Mouse (Mus musculus) hindbrain, embryonic 14.5 days (tissue): ENCODE results near the gene Fastkd1. TPM values are rescaled to one million over a fixed set of nuclear protein-coding genes. Genes with fewer than 3 reads are reported as not detected.
"Not testable (repeated sequence)": the region's sequence is repeated elsewhere in the genome, so short reads cannot be mapped to it uniquely, and the experiment has no call there.

Experiments used
- ATAC-seq: fragments of 200-750 bp; cut with Nextera tagmentation; 2 replicates; pipeline ENCODE4 v1.8.0; 2017; ENCODE audit warnings: moderate number of reproducible peaks, mild to moderate bottlenecking, moderate TSS enrichment, moderate library complexity; ENCODE audit not compliant: low FRiP score
- DNase-seq: peaks from one replicate; pipeline ENCODE4 v3.0.0-alpha.2; 2015; ENCODE audit warnings: low spot score
- H3K27ac ChIP-seq: fragments of 300-500 bp; sonication (generic); 2 replicates; pipeline ENCODE4 v1.5.1; 2014; ENCODE audit warnings: mild to moderate bottlenecking, moderate library complexity
- H3K27me3 ChIP-seq: fragments of 300-500 bp; sonication (generic); 2 replicates; pipeline ENCODE4 v1.6.1; 2014; ENCODE audit warnings: mild to moderate bottlenecking, low read length, mixed read lengths; ENCODE audit not compliant: control insufficient read depth, insufficient read depth
- H3K36me3 ChIP-seq: fragments of 300-500 bp; sonication (generic); replicated peaks from 2 replicates; pipeline ENCODE4 v1.6.1; 2014; ENCODE audit not compliant: control insufficient read depth, insufficient read depth
- H3K4me1 ChIP-seq: fragments of 300-500 bp; sonication (generic); replicated peaks from 2 replicates; pipeline ENCODE4 v1.6.1; 2014; ENCODE audit warnings: antibody characterized with exemption, low read length, mixed read lengths; ENCODE audit not compliant: control insufficient read depth, insufficient read depth
- H3K4me2 ChIP-seq: fragments of 300-500 bp; sonication (generic); replicated peaks from 2 replicates; pipeline ENCODE4 v1.6.1; 2014; ENCODE audit warnings: mild to moderate bottlenecking, moderate library complexity
- H3K4me3 ChIP-seq: fragments of 300-500 bp; sonication (generic); replicated peaks from 2 replicates; pipeline ENCODE4 v1.5.1; 2014; ENCODE audit warnings: mild to moderate bottlenecking, low read length
- H3K9ac ChIP-seq: fragments of 300-500 bp; sonication (generic); 2 replicates; pipeline ENCODE4 v1.6.1; 2014
- H3K9me3 ChIP-seq: fragments of 300-500 bp; sonication (generic); 2 replicates; pipeline ENCODE4 v1.6.1; 2016; ENCODE audit warnings: low read length; ENCODE audit not compliant: control insufficient read depth
- WGBS: fragments of 180-500 bp; shearing (Covaris S2); extraction: QIAGEN DNeasy Blood & Tissue Kit; methylation state at CpG from one replicate; pipeline ENCODE4 v1.1.7; 2014; 5-methylcytosine and 5-hydroxymethylcytosine counted together
- polyA plus RNA-seq: library from polyadenylated mRNA; unstranded; fragments of >200 nt; fragmentation: Nextera tagmentation; extraction: Ambion mirVana; gene quantifications from 2 replicates; pipeline ENCODE4 v1.2.1, GENCODE M21; 2014

Fastkd1 gene
- polyA plus RNA-seq, 1 experiment from 2014 or later: 18.8 TPM

DNA sequence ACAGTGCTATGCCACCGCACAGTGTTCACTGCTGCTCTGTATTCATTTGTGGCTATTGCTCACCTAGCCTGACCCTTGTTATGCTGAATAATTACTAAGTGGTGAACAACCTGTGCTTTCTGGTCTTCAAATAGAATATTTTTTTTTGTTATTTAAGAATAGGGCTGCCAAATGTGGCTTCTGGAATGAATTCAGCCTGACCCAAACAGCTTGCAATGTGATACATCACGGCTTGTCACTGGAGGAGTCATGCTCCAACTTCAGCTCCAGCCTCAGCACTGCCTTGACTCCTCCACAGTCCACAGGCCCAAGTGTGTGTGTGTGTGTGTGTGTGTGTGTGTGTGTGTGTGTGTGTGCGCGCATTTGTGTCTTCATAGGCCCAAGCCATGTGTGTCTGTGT is 54.0 kb downstream of the Fastkd1 start:
- ATAC-seq: no peak
- no peaks in the 10 kb centered on the region for H3K4me1 ChIP-seq
- no peak for DNase-seq
- H3K4me2 ChIP-seq: no peak overlapping the region
- 93% methylated on average over 4 of the region's 4 CpGs for WGBS
- H3K9me3 ChIP-seq: no peaks in the 10 kb centered on the region
- no peak overlapping the region for H3K9ac ChIP-seq
- no peak overlapping the region for H3K4me3 ChIP-seq
- H3K36me3 ChIP-seq: peaks cover 84% of the 10 kb centered on the region
- no peak overlapping the region for H3K27ac ChIP-seq
- no peaks in the 10 kb centered on the region for H3K27me3 ChIP-seq

DNA sequence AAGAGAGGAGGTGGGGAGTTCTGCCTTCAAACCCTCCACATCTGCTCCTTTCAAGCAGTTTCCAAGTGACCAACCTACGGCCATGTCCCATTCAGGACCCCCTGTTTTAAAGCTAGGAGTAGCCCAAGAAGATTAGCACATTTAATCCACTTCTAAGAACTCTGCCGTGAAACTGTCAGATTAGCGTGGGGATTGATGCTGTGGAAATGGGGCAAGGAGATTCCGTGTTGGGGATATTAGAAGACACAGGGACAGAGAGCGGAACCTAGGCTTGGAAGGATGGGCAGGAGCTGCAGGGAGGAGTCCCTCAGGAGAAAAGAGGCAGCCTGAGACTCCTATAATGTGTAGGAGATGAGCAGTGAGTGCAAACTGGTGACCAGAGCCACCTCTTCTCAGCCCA is 63.6 kb downstream of the Fastkd1 start:
- Histone ChIP-seq H3K4me2 (no peak overlapping the region), H3K27ac (no peak overlapping the region), H3K36me3 (peaks cover 26% of the 10 kb centered on the region), H3K4me1 (peaks cover 7% of the 10 kb centered on the region; the same call in 1 of the 2 replicates), H3K4me3 (no peak overlapping the region), H3K27me3 (no peaks in the 10 kb centered on the region), H3K9ac (no peak overlapping the region), H3K9me3 (no peaks in the 10 kb centered on the region)
- DNase-seq (no peak), ATAC-seq (no peak)
- 88% methylated on average over 5 of the region's 5 CpGs for whole genome bisulfite sequencing

DNA sequence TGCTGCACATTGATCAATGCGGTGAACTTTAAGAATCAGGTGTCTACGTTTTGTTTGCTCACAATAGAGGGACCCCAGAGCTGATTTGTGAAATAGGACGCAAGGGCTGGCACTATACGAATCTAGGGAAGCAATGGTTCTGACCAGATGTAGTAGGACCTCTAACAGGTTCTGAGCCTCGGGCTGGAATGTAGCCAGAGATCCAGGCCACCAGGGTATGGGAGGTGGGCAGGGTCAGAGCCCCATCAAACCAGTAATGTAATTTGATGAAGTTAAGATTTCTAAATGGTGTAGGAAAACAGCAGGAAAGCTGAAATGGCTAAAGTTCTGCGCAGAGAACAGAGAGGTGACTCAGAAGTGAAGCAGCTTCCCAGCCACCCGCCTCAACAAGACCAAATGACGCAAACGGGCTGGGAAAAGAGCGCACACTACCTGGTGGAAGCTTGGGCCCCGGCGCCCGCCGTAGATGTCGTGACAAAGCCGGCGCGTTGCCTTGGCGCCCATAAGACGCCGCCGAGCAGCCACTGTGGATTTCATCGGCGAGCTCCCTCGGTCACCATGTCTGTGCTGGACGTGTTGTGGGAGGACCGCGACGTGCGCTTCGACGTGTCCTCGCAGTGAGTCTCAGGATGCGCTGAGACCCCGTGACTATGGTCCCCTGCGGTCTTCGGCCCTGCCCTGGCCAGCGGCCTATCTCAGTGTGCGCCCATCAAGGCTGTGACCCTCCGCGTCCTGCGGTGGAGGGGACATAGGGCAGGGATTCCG is 66.4 kb downstream of the Fastkd1 start, which contains the start of gene Bbs5:
Bbs5 (plus strand) TSS at position 446 of the 765 bp plus-strand sequence.
- WGBS: 3% methylated on average over 43 of the region's 43 CpGs
- Histone ChIP-seq H3K27me3 (no peaks in the 10 kb centered on the region), H3K4me3 (peak within 1 kb of the TSS; percentile 66), H3K9ac (peak within 1 kb of the TSS; percentile 75), H3K27ac (no peak within 1 kb of the TSS), H3K4me1 (peaks cover 7% of the 10 kb centered on the region; the same call in 1 of the 2 replicates), H3K36me3 (0 out of 2 replicates have a peak, but pooled peaks cover under 1% of the 10 kb centered on the region), H3K9me3 (no peaks in the 10 kb centered on the region), H3K4me2 (peak within 1 kb of the TSS; percentile 71)
- ATAC-seq (peak; percentile 96), DNase-seq (peak; percentile 87)

DNA sequence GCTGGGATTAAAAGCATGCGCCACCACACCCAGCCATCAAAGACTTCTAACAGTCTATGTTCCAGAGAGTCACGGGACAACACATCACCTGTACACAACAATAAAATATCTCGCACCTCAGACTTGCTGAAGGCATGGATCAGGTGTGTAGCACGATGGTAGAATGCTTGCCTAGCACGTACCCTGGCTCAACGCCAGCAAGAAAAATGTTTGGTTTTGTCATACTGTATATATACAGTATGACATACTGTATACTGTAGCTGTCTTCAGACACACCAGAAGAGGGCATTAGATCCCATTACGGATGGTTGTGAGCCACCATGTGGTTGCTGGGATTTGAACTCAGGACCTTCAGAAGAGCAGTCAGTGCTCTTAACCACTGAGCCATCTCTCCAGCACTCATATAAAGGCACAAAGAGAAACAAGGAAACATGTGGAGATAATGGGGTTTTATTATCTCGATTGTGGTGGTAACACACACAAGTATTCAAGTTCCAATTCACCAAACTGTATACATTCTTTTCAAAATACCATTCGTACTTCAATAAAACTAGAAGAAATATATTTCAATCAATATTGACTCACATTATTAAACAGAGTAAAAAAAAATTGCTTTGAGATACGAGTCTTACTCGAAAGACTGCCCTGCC is 68.2 kb downstream of the Fastkd1 start:
- 93% methylated on average over 11 of the region's 11 CpGs for WGBS
- Histone ChIP-seq H3K36me3 (no peaks in the 10 kb centered on the region), H3K4me3 (no peak overlapping the region)

DNA sequence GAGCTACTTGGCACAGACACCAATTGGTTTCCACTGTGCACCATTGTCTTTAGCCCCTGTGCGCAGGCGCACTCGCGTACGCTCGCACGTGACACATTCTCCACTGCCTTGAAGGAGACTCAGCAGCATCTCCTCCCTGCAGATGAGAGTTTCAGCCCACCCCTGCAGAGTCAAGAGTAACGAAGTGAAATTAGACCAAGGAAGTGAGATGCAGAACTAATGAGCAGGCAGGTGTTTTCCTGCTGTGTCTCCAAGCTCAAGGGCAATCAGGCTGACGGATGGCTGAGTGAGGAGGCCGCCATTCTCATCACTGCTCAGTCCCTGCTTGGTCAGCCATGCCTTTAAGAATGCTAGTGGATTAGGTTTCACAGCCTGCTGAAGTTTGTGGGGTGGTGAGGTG is 73.2 kb downstream of the Fastkd1 start:
- H3K9me3 ChIP-seq: no peaks in the 10 kb centered on the region
- peak overlapping the region; percentile 27 for H3K4me2 ChIP-seq
- ATAC-seq (peak; percentile 83), DNase-seq (peak; percentile 57)
- H3K4me3 ChIP-seq: no peak overlapping the region
- no peak overlapping the region for H3K9ac ChIP-seq
- H3K36me3 ChIP-seq: no peaks in the 10 kb centered on the region
- no peak overlapping the region for H3K27ac ChIP-seq
- 51% methylated on average over 10 of the region's 10 CpGs for WGBS
- no peaks in the 10 kb centered on the region for H3K27me3 ChIP-seq
- H3K4me1 ChIP-seq: no peaks in the 10 kb centered on the region

More for the DNA sequence above, 68.2 kb downstream of the Fastkd1 start:
- ATAC-seq (no peak), DNase-seq (no peak)
- peaks cover 7% of the 10 kb centered on the region; the same call in 1 of the 2 replicates for H3K4me1 ChIP-seq
- H3K27ac ChIP-seq: no peak overlapping the region
- no peak overlapping the region for H3K4me2 ChIP-seq
- no peak overlapping the region for H3K9ac ChIP-seq
- H3K9me3 ChIP-seq: no peaks in the 10 kb centered on the region
- no peaks in the 10 kb centered on the region for H3K27me3 ChIP-seq

DNA sequence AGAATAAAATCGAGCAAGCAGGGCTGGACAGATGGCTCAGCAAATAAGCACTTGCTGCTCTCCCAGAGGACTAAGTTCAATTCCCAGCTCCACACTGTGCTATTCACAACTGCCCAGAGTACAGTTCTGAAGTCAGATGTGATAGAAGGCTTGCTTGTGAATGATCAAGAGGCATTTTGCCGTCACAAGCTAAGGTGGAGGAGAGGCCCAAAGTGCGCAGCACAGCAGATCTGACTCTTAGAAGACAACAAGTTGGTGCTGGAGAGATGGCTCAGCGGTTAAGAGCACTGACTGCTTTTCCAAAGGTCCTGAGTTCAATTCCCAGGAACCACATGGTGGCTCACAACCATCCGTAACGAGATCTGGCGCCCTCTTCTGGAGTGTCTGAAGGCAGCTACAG is 75.3 kb downstream of the Fastkd1 start:
- not testable (repeated sequence) for H3K9me3 ChIP-seq, H3K36me3 ChIP-seq, H3K4me3 ChIP-seq, H3K27me3 ChIP-seq, H3K4me1 ChIP-seq, DNase-seq, H3K9ac ChIP-seq, H3K4me2 ChIP-seq, H3K27ac ChIP-seq, ATAC-seq
- WGBS: 76% methylated on average over 7 of the region's 7 CpGs

Other genes with a start within 250 kb of the Fastkd1 start
- gene Lrp2, start 127.5 kb downstream of the Fastkd1 start, polyA plus RNA-seq: 1.1 and 1.7 TPM in 2 replicates
- 22.5 and 24.7 TPM in 2 replicates for gene Bbs5, start 66.3 kb downstream of the Fastkd1 start, polyA plus RNA-seq
- gene Klhl41, start 43.4 kb downstream of the Fastkd1 start, polyA plus RNA-seq: 0.13 and 0.24 TPM in 2 replicates
- 83.9 and 84.8 TPM in 2 replicates for gene Ppig, start 9.0 kb upstream of the Fastkd1 start, polyA plus RNA-seq
- 2.0 and 2.3 TPM in 2 replicates for gene Ccdc173, start 76.1 kb upstream of the Fastkd1 start, polyA plus RNA-seq
- gene Phospho2, start 76.1 kb upstream of the Fastkd1 start, polyA plus RNA-seq: 40.2 and 47.0 TPM in 2 replicates
- 106 and 112 TPM in 2 replicates for gene Klhl23, start 108.4 kb upstream of the Fastkd1 start, polyA plus RNA-seq
- 225 and 239 TPM in 2 replicates for gene Ssb, start 148.0 kb upstream of the Fastkd1 start, polyA plus RNA-seq
- gene Mettl5, start 172.1 kb upstream of the Fastkd1 start, polyA plus RNA-seq: 32.8 and 33.7 TPM in 2 replicates
- gene Ubr3, start 183.7 kb upstream of the Fastkd1 start, polyA plus RNA-seq: 16.3 and 21.3 TPM in 2 replicates